Mouse (Mus musculus) cerebellum, adult 2 months (tissue): Measurements from ENCODE around the gene Abi3bp. TPM values are rescaled to one million over a fixed set of nuclear protein-coding genes. Genes with fewer than 3 reads are reported as not detected.

Source experiments
- DNase-seq, 2 experiments: peaks; one replicate each; pipeline ENCODE4 v3.0.0; 2021
- H3K27ac ChIP-seq: fragments of 200-500 bp; 2 replicates; pipeline ENCODE4 v1.5.1; 2012; ENCODE audit warnings: low read length, control low read depth, inconsistent platforms; ENCODE audit not compliant: insufficient read depth
- H3K27me3 ChIP-seq: fragments of 200-500 bp; 2 replicates; pipeline ENCODE4 v1.6.1; 2012; ENCODE audit warnings: inconsistent platforms, mild to moderate bottlenecking, low read length, moderate library complexity; ENCODE audit not compliant: control insufficient read depth, insufficient read depth
- H3K4me1 ChIP-seq: fragments of 200-500 bp; 2 replicates; pipeline ENCODE4 v1.6.1; 2011; ENCODE audit warnings: low read length; ENCODE audit not compliant: control insufficient read depth, insufficient read depth
- H3K4me3 ChIP-seq: fragments of 200-500 bp; replicated peaks from 2 replicates; pipeline ENCODE3; 2011; ENCODE audit warnings: mild to moderate bottlenecking, low read depth, low read length, control low read depth; ENCODE audit not compliant: insufficient read depth
- CTCF ChIP-seq: fragments of 200-500 bp; IDR thresholded peaks from 2 replicates; pipeline ENCODE4 v1.5.1; 2011; ENCODE audit warnings: low read depth, mild to moderate bottlenecking, control low read depth, low read length, moderate library complexity, borderline replicate concordance; ENCODE audit not compliant: insufficient read depth
- POLR2A ChIP-seq: fragments of 200-500 bp; IDR thresholded peaks from 2 replicates; pipeline ENCODE4 v1.6.1; 2011; ENCODE audit warnings: low read length, control low read depth, borderline replicate concordance; ENCODE audit not compliant: insufficient read depth
- WGBS: fragments of 180-500 bp; shearing (Covaris S2); methylation state at CpG from one replicate; pipeline ENCODE4 v1.1.7; 2018; 5-methylcytosine and 5-hydroxymethylcytosine counted together
- polyA plus RNA-seq: library from polyadenylated mRNA; depleted of rRNA; stranded (reverse); fragments of >200 nt; gene quantifications from 2 replicates; pipeline ENCODE4 v1.2.3, GENCODE M21; 2012; rRNA removed

Abi3bp gene
- polyA plus RNA-seq: 4.4 and 6.1 TPM in 2 replicates

DNA sequence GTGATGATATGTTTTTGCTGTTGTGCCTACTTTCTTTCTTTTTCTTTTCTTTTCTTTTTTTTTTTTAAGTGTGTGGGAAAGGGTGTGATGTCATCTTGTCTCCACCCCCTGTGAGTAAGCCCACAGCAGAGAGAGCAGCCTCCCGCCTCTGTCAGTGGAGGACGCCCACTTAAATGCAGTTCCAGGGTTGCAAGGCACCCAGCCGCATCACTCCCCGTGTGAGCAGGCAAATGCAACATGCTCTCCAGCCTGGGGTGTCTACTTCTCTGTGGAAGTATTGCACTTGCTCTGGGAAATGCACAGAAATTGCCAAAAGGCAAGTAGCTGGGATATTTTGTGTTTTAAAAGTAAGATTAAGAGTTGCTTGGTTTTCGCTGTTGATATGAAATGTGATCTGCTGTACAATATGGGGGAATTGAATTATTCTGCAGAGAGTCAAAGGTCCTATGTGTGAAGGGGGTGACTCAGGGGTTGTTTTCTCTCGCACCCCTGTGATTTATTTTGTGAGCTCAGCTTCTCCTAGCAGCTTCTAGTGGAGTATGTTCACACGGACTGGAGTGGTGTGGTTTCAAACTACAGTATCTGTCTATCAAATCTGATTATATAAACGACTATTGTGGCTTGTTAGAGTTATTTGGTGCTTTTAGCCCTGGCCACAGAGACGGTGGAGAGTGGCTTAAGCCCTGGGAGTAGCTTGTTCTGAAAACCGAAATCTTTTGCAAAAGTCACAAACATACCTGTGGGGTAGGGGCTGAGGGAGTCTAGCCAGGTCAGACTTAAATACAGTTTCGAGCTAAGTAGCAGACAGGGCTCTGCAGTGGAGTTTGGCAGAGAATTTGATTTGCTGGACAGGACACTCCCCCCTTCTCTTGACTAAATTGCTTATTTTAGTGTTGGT lies at the start of gene Abi3bp:
TSS of gene Abi3bp (plus strand) at position 202 of the 898 bp plus-strand sequence.
- TF ChIP-seq POLR2A (no peak), CTCF (no peak)
- no peak within 1 kb of the TSS for H3K4me3 ChIP-seq
- H3K27ac ChIP-seq: no peak within 1 kb of the TSS
- no peaks in the 10 kb centered on the region for H3K27me3 ChIP-seq
- H3K4me1 ChIP-seq: no peaks in the 10 kb centered on the region
- WGBS: 68% methylated on average over 11 of the region's 11 CpGs
- no peak for DNase-seq

DNA sequence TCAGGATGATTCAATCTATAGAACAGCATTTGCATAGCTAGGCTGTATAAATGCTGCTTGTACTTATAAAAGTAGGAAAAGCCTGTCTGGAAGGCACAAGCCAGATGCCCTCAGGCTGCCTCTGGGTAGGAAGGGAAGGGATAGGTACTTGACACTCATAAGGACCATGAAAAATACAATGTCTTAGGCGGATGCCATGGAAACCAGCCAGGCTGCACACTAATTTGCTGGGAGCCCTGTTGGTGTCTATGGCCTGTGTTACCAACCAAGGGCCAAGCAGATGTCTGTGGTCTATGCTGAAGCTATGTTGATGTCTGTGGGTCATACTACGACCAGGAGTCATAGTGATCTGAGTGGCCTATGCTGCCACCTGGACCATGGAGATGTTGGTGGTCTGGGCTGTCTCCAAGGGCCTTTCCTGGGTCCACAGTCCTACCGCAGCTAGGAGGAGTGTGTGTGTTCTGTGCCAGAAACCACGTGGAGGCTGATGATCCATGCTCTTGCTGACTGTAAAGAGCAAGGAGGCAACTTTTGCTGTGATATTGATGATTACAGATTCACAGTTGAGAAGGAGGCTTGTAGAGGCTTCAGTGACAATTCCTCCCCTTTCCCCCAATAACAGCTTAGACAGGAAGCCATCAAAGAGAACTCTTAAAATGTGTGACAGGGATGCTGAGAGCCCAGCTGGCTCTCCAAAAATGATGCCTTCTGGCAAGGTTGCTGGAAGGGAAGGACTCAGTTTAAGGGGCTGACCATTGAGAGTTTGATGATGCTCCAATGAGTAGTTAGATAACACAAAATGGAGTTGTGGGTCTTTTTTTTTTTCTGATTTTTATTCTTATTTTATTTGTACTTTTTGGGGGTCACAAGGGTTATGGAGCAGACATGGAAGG lies 42.1 kb upstream of the Abi3bp start:
- H3K27ac ChIP-seq: no peak overlapping the region
- no peaks in the 10 kb centered on the region for H3K4me1 ChIP-seq
- H3K27me3 ChIP-seq: no peaks in the 10 kb centered on the region
- no peak overlapping the region for H3K4me3 ChIP-seq
- no peak for DNase-seq
- TF ChIP-seq POLR2A (no peak), CTCF (no peak)
- 17% methylated on average over 4 of the region's 4 CpGs for WGBS

DNA sequence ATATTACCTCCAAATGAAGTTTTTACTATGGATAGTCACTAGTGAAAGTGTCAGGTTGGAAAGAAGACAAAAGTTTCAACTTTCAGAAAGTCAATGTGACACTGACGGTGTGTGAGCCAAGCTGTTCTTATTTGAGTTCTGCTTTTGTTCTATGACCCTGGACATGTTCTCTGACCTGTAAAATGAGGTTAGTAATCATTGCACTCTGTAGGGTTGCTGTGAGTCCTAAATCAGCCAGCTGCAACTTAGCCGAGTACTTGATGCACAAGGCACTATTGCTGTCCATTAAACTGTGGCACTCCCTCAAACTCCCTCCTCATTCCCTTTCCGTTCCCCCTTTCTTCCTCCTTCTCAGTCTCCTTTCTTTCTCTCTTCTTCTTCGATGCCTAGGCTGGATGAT lies 37.4 kb upstream of the Abi3bp start:
- H3K27me3 ChIP-seq: no peaks in the 10 kb centered on the region
- WGBS: 72% methylated on average over 4 of the region's 4 CpGs
- no peak overlapping the region for H3K27ac ChIP-seq
- TF ChIP-seq POLR2A (no peak), CTCF (no peak)
- no peaks in the 10 kb centered on the region for H3K4me1 ChIP-seq
- no peak for DNase-seq
- no peak overlapping the region for H3K4me3 ChIP-seq

DNA sequence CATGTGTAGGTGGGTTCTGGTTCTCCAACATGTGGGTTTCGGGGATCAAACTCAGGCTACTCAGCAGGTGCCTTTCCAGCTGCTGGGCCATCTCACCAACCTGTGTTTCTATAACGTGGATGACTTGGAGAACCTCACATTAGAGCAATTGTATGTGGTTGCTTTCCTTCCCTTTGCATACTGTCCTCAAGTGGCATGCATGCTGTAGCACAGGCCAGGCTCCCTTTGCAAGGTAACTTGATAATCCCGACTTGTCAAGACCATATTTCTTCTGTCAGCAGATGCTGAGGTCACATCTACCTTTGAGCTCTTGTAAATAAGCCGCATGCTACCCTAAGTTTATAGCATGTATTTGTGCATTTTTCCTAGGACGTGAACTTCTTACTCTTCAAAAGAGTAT lies 36.6 kb upstream of the Abi3bp start:
- DNase-seq: no peak
- H3K4me3 ChIP-seq: no peak overlapping the region
- no peaks in the 10 kb centered on the region for H3K4me1 ChIP-seq
- no peak overlapping the region for H3K27ac ChIP-seq
- TF ChIP-seq POLR2A: no peak
- TF ChIP-seq CTCF: no peak
- H3K27me3 ChIP-seq: no peaks in the 10 kb centered on the region
- WGBS: 87% methylated on average over 5 of the region's 5 CpGs

GRCm38 (mm10) chr16:56441658-56442344 lies 35.9 kb upstream of the Abi3bp start:
- no peaks in the 10 kb centered on the region for H3K4me1 ChIP-seq
- no peak for TF ChIP-seq POLR2A
- no peak for TF ChIP-seq CTCF
- no peak overlapping the region for H3K4me3 ChIP-seq
- no peak for DNase-seq
- no peak overlapping the region for H3K27ac ChIP-seq
- WGBS: 85% methylated on average over 7 of the region's 7 CpGs
- H3K27me3 ChIP-seq: no peaks in the 10 kb centered on the region

GRCm38 (mm10) chr16:56451482-56451881 lies 26.2 kb upstream of the Abi3bp start:
- no peak overlapping the region for H3K4me3 ChIP-seq
- H3K4me1 ChIP-seq: no peaks in the 10 kb centered on the region
- TF ChIP-seq CTCF: no peak
- TF ChIP-seq POLR2A: no peak
- no peaks in the 10 kb centered on the region for H3K27me3 ChIP-seq
- DNase-seq: no peak
- no peak overlapping the region for H3K27ac ChIP-seq
- WGBS: 70% methylated on average over 2 of the region's 2 CpGs

- 93% methylated on average over 1 of the region's 1 CpGs for WGBS
- no peak overlapping the region for H3K27ac ChIP-seq
- H3K27me3 ChIP-seq: no peaks in the 10 kb centered on the region
- no peaks in the 10 kb centered on the region for H3K4me1 ChIP-seq
- no peak for DNase-seq
- H3K4me3 ChIP-seq: no peak overlapping the region
- no peak for TF ChIP-seq POLR2A
- no peak for TF ChIP-seq CTCF
Measured at GRCm38 (mm10) chr16:56451923-56452322, 25.8 kb upstream of the Abi3bp start.
